Mouse (Mus musculus): Measurements from ENCODE around the gene Cenpp. TPM values are rescaled to one million over a fixed set of nuclear protein-coding genes. Genes with fewer than 3 reads are reported as not detected.

Gene Cenpp
- polyA plus RNA-seq, 1 experiment = 27.2 TPM

DNA sequence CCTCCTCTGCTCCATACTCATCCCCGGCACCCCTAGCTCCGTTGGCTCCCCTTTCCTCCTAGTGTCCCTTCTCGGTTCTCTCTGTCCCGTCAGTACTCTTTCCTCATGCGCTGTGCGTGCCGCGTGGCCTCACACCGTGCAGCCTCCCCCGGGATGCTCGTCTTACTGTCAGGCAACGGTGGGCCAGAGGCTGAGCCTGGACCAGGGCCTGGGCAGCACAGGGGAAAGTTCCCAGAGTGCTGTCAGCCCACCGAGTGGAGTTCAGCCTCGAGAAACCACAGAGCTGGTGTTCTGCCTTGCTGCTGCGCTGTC lies 231.0 kb downstream of the Cenpp start:
- peak overlapping the region; percentile 85 for H3K4me3 ChIP-seq (ENCODE audit: low read depth, low read length)
- no peaks in the 10 kb centered on the region for H3K9me3 ChIP-seq (replicated peaks; ENCODE audit: control insufficient read depth, insufficient read depth, low read length, poor library complexity, severe bottlenecking)
- no peak for TF ChIP-seq POLR2A (IDR thresholded peaks at IDR 0.05; ENCODE audit: insufficient read depth, low read length)
- no peak for TF ChIP-seq CTCF (IDR thresholded peaks at IDR 0.05; ENCODE audit: low read depth, low read length)
- TF ChIP-seq EP300 (IDR thresholded peaks at IDR 0.05; ENCODE audit: insufficient read depth, low read depth, low read length) = no peak
- peak overlapping the region; percentile 67 for H3K9ac ChIP-seq (ENCODE audit: low read depth, poor library complexity, severe bottlenecking)
- H3K27ac ChIP-seq (ENCODE audit: insufficient read depth, low read length) = no peak overlapping the region
- no peaks in the 10 kb centered on the region for H3K4me1 ChIP-seq (ENCODE audit: control insufficient read depth, insufficient read depth, low read length)
- no peaks in the 10 kb centered on the region for H3K27me3 ChIP-seq (ENCODE audit: control insufficient read depth, insufficient read depth, low read length, poor library complexity, severe bottlenecking)
- H3K36me3 ChIP-seq (ENCODE audit: control insufficient read depth, insufficient read depth, low read length, poor library complexity, severe bottlenecking) = no peaks in the 10 kb centered on the region

DNA sequence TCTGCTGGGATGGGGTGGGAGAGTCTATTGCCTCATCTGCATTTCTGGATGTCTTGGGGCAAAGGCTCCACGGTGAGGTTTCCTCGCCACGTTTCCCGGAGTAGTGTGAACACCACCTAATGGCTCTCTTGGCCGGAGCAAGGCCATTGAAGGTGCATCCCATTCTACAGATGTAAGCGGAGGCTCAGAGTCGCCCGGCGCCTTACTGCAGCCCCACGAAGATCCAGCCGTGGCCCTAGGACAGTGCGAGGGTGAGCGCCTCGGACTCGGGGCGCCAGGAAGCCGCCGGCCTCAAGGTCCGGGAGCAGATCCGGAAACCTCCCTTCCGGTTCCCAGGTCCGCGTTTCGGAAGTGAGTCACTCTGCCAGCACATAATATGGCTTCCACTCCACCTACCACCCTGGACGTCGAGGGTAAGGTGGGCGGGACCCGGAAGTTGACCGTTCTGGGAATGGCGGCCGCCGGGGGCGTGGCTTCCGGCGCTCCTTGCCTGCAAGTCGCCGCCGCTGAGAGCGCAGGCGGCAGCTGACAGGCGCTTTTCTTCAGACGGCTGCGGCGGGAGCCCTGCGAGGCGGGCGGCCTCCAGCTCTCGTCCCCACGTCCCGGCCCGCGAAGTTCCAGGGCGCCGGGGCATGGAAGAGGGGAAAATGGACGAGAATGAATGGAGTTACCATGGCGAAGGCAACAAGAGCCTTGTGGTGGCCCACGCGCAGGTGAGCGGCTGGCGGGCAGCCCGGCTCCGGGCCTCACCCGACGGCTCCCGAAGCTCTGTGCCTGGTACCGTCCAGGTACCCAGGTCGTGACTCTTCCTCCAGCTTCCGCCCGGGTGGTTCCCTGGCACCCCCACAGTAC lies 231.6 kb downstream of the Cenpp start, which contains the start of gene Ippk:
Ippk (plus strand) TSS at position 496 of the 852 bp plus-strand sequence.
- H3K27me3 ChIP-seq (ENCODE audit: control insufficient read depth, insufficient read depth, low read length, poor library complexity, severe bottlenecking) = no peaks in the 10 kb centered on the region
- H3K9me3 ChIP-seq (replicated peaks; ENCODE audit: control insufficient read depth, insufficient read depth, low read length, poor library complexity, severe bottlenecking) = no peaks in the 10 kb centered on the region
- peak; percentile 45 for TF ChIP-seq POLR2A (IDR thresholded peaks at IDR 0.05; ENCODE audit: insufficient read depth, low read length)
- no peak for TF ChIP-seq EP300 (IDR thresholded peaks at IDR 0.05; ENCODE audit: insufficient read depth, low read depth, low read length)
- no peak for TF ChIP-seq CTCF (IDR thresholded peaks at IDR 0.05; ENCODE audit: low read depth, low read length)
- H3K27ac ChIP-seq (ENCODE audit: insufficient read depth, low read length) = peak within 1 kb of the TSS; percentile 48; the same call in 1 of the 2 replicates
- H3K4me1 ChIP-seq (ENCODE audit: control insufficient read depth, insufficient read depth, low read length) = no peaks in the 10 kb centered on the region
- peak within 1 kb of the TSS; percentile 81 for H3K9ac ChIP-seq (ENCODE audit: low read depth, poor library complexity, severe bottlenecking)
- peak within 1 kb of the TSS; percentile 99 for H3K4me3 ChIP-seq (ENCODE audit: low read depth, low read length)
- no peaks in the 10 kb centered on the region for H3K36me3 ChIP-seq (ENCODE audit: control insufficient read depth, insufficient read depth, low read length, poor library complexity, severe bottlenecking)

Other genes starting within 250 kb of the Cenpp start
- gene Ippk, start 231.5 kb downstream of the Cenpp start, polyA plus RNA-seq (2011; ENCODE audit: insufficient read depth, insufficient read length, low read depth, missing spikeins) = 15.4 and 16.4 TPM in 2 replicates
- gene Tes3-ps, start 159.5 kb downstream of the Cenpp start, polyA plus RNA-seq (2011; ENCODE audit: insufficient read depth, insufficient read length, low read depth, missing spikeins) = 3.4 and 5.4 TPM in 2 replicates
- gene Ecm2, start 148.0 kb downstream of the Cenpp start, polyA plus RNA-seq (2011; ENCODE audit: insufficient read depth, insufficient read length, low read depth, missing spikeins) = 0.18 TPM in 1 of 2 replicates, not detected in the other
- gene Aspn, start 108.3 kb downstream of the Cenpp start, polyA plus RNA-seq (2011; ENCODE audit: insufficient read depth, insufficient read length, low read depth, missing spikeins) = 0.38 and 0.60 TPM in 2 replicates
- not detected in 2 replicates for gene Omd, start 70.3 kb downstream of the Cenpp start, polyA plus RNA-seq (2011; ENCODE audit: insufficient read depth, insufficient read length, low read depth, missing spikeins)
- 0.24 and 0.26 TPM in 2 replicates for gene Ogn, start 44.7 kb downstream of the Cenpp start, polyA plus RNA-seq (2011; ENCODE audit: insufficient read depth, insufficient read length, low read depth, missing spikeins)
- gene Nol8, start 293 bp upstream of the Cenpp start, polyA plus RNA-seq (2011; ENCODE audit: insufficient read depth, insufficient read length, low read depth, missing spikeins) = 52.0 and 58.4 TPM in 2 replicates
- 263 and 268 TPM in 2 replicates for gene Iars, start 29.3 kb upstream of the Cenpp start, polyA plus RNA-seq (2011; ENCODE audit: insufficient read depth, insufficient read length, low read depth, missing spikeins)
- gene Gm30302, start 146.2 kb upstream of the Cenpp start, polyA plus RNA-seq (2011; ENCODE audit: insufficient read depth, insufficient read length, low read depth, missing spikeins) = not detected in 2 replicates